Mouse (Mus musculus) CH12.LX (cell line): ENCODE measurements around the gene Grin1.

ENCODE experiments used
- CTCF ChIP-seq, 2 experiments: IDR thresholded peaks in 1 of 2; conservative IDR thresholded peaks in 1 of 2; 2 replicates each; pipeline ENCODE4 v1.5.1; 2011 to 2012; ENCODE audit warnings: low read depth in 2 of 2, low read length in 2 of 2, improper control_type of control experiment in 1 of 2, inconsistent platforms in 1 of 2, mild to moderate bottlenecking in 1 of 2, moderate library complexity in 1 of 2
- MYC ChIP-seq: IDR thresholded peaks from 2 replicates; pipeline ENCODE4 v1.6.1; 2011; ENCODE audit warnings: low read depth, mild to moderate bottlenecking, improper control_type of control experiment, low read length
- POLR2A ChIP-seq: IDR thresholded peaks from 2 replicates; pipeline ENCODE4 v1.6.1; 2011; ENCODE audit warnings: low read depth, mild to moderate bottlenecking, improper control_type of control experiment, low read length
- TCF12 ChIP-seq: IDR thresholded peaks from 2 replicates; pipeline ENCODE4 v1.6.1; 2014; ENCODE audit warnings: low read depth, mild to moderate bottlenecking, inconsistent platforms, low read length, improper control_type of control experiment
- ZC3H11A ChIP-seq: IDR thresholded peaks from 2 replicates; pipeline ENCODE4 v1.6.1; 2012; ENCODE audit warnings: low read depth, mild to moderate bottlenecking, inconsistent platforms, low read length, improper control_type of control experiment
- ZKSCAN1 ChIP-seq: IDR thresholded peaks from 2 replicates; pipeline ENCODE4 v1.6.1; 2012; ENCODE audit warnings: low read depth, inconsistent platforms, low read length, improper control_type of control experiment, borderline replicate concordance

DNA sequence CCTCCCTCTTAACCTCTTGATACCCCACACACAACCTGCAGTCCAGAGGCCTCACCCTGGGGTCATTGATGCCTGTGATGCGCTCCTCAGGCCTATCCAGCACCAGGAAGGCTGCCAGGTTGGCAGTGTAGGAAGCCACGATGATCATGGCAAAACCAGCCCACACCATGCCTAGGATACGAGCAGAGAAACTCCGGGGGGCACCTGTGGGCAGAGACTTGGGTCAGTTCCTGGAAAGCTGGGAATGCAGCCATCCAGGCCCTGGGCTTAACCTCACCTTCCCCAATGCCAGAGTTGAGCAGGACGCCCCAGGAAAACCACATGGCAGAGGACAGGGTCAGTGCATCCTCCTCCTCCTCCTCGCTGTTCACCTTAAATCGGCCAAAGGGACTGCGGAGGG lies 21.9 kb downstream of the Grin1 start:
- TF ChIP-seq TCF12, result no peak
- no peak for TF ChIP-seq POLR2A
- no peak for TF ChIP-seq MYC
- TF ChIP-seq ZKSCAN1, result no peak
- TF ChIP-seq ZC3H11A, result no peak
- TF ChIP-seq CTCF (conservative IDR thresholded peaks at IDR 0.05 in 1 of 2, IDR thresholded peaks at IDR 0.05 in 1 of 2; ENCODE audit: low read depth in 2 of 2, low read length in 2 of 2), result no peak
